Mouse (Mus musculus) kidney, adult 9 months (tissue): ENCODE results near the gene 4930562C15Rik.
"Not testable (repeated sequence)": the region's sequence is repeated elsewhere in the genome, so short reads cannot be mapped to it uniquely, and the experiment has no call there.

Experiments
- DNase-seq: peaks from one replicate; pipeline ENCODE4 v3.0.0; 2022

4930562C15Rik gene

GRCm38 (mm10) chr16:4835191-4835590 is at the start of gene 4930562C15Rik:
TSS of gene 4930562C15Rik (plus strand) at chr16:4835416.
- peak; percentile 50 for DNase-seq

GRCm38 (mm10) chr16:4785706-4786105 is 49.5 kb upstream of the 4930562C15Rik start:
- DNase-seq, result no peak

GRCm38 (mm10) chr16:4788176-4788575 is 47.0 kb upstream of the 4930562C15Rik start:
- peak; percentile 43 for DNase-seq

GRCm38 (mm10) chr16:4789311-4789768 is 45.9 kb upstream of the 4930562C15Rik start:
- no peak for DNase-seq

- peak; percentile 94 for DNase-seq
Measured at GRCm38 (mm10) chr16:4789810-4790559, 45.2 kb upstream of the 4930562C15Rik start, which contains the start of gene Cdip1. TSS of gene Cdip1 (minus strand) at chr16:4790292.

GRCm38 (mm10) chr16:4791332-4791731 is 43.9 kb upstream of the 4930562C15Rik start:
- DNase-seq, result peak; percentile 55

- DNase-seq, result no peak
Measured at GRCm38 (mm10) chr16:4796631-4797030, 38.6 kb upstream of the 4930562C15Rik start.

GRCm38 (mm10) chr16:4818349-4818748 is 16.9 kb upstream of the 4930562C15Rik start:
- DNase-seq, result no peak

GRCm38 (mm10) chr16:4824466-4824865 is 10.8 kb upstream of the 4930562C15Rik start:
- not testable (repeated sequence) for DNase-seq

GRCm38 (mm10) chr16:4827639-4828038 is 7.6 kb upstream of the 4930562C15Rik start:
- no peak for DNase-seq

GRCm38 (mm10) chr16:4829271-4829900 is 5.8 kb upstream of the 4930562C15Rik start:
- DNase-seq, result no peak

GRCm38 (mm10) chr16:4831650-4832419 is 3.4 kb upstream of the 4930562C15Rik start:
- no peak for DNase-seq

GRCm38 (mm10) chr16:4833858-4834257 is 1.4 kb upstream of the 4930562C15Rik start:
- no peak for DNase-seq

- DNase-seq, result no peak
Measured at GRCm38 (mm10) chr16:4837631-4838030, 2.4 kb downstream of the 4930562C15Rik start.

GRCm38 (mm10) chr16:4839552-4839951 is 4.3 kb downstream of the 4930562C15Rik start:
- no peak for DNase-seq

- no peak for DNase-seq
Measured at GRCm38 (mm10) chr16:4840231-4840630, 5.0 kb downstream of the 4930562C15Rik start.

GRCm38 (mm10) chr16:4847041-4847440 is 11.8 kb downstream of the 4930562C15Rik start:
- DNase-seq, result no peak

- DNase-seq, result no peak
Measured at GRCm38 (mm10) chr16:4848090-4848489, 12.9 kb downstream of the 4930562C15Rik start.

GRCm38 (mm10) chr16:4850361-4850760 is 15.1 kb downstream of the 4930562C15Rik start:
- DNase-seq, result no peak

- DNase-seq, result no peak
Measured at GRCm38 (mm10) chr16:4850938-4851628, 15.9 kb downstream of the 4930562C15Rik start.

GRCm38 (mm10) chr16:4855046-4855650 is 19.9 kb downstream of the 4930562C15Rik start:
- DNase-seq, result no peak

GRCm38 (mm10) chr16:4861392-4861791 is 26.2 kb downstream of the 4930562C15Rik start:
- peak; percentile 85 for DNase-seq
